Mouse (Mus musculus) midbrain, embryonic 14.5 days (tissue): ENCODE measurements at regions not wholly inside any gene's neighbourhood (a gene's known extent, or its start where the extent isn't known, plus 50 kb on each side); places are given as distances from the start of the nearest gene placed in this dataset.

Source experiments
- ATAC-seq: fragments of 200-750 bp; cut with Nextera tagmentation; 2 replicates; pipeline ENCODE4 v1.8.0; 2017; ENCODE audit warnings: moderate number of reproducible peaks, moderate library complexity; ENCODE audit not compliant: low FRiP score, low TSS enrichment
- DNase-seq: peaks from one replicate; pipeline ENCODE4 v3.0.0-alpha.2; 2015
- H3K27ac ChIP-seq: fragments of 300-500 bp; sonication (generic); replicated peaks from 2 replicates; pipeline ENCODE4 v1.5.1; 2014; ENCODE audit warnings: mild to moderate bottlenecking, low read depth, low read length, moderate library complexity
- H3K27me3 ChIP-seq: fragments of 300-500 bp; sonication (generic); 2 replicates; pipeline ENCODE4 v1.6.1; 2014; ENCODE audit warnings: low read length, control low read depth, mixed read lengths; ENCODE audit not compliant: control insufficient read depth, insufficient read depth
- H3K36me3 ChIP-seq: fragments of 300-500 bp; sonication (generic); 2 replicates; pipeline ENCODE4 v1.6.1; 2014; ENCODE audit warnings: low read length, control low read depth; ENCODE audit not compliant: control insufficient read depth, insufficient read depth
- H3K4me1 ChIP-seq: fragments of 300-500 bp; sonication (generic); 2 replicates; pipeline ENCODE4 v1.6.1; 2014; ENCODE audit warnings: mild to moderate bottlenecking, antibody characterized with exemption, low read length, control low read depth; ENCODE audit not compliant: control insufficient read depth, insufficient read depth
- H3K4me2 ChIP-seq: fragments of 300-500 bp; sonication (generic); 2 replicates; pipeline ENCODE4 v1.6.1; 2014; ENCODE audit warnings: mild to moderate bottlenecking, low read length, moderate library complexity
- H3K4me3 ChIP-seq: fragments of 300-500 bp; sonication (generic); replicated peaks from 2 replicates; pipeline ENCODE4 v1.5.1; 2014; ENCODE audit warnings: low read depth, low read length
- H3K9ac ChIP-seq: fragments of 300-500 bp; sonication (generic); replicated peaks from 2 replicates; pipeline ENCODE4 v1.6.1; 2014; ENCODE audit warnings: mild to moderate bottlenecking, low read length, moderate library complexity
- H3K9me3 ChIP-seq: fragments of 300-500 bp; sonication (generic); 2 replicates; pipeline ENCODE4 v1.6.1; 2016; ENCODE audit warnings: low read length, control low read depth, mixed read lengths; ENCODE audit not compliant: control insufficient read depth
- WGBS: fragments of 180-500 bp; shearing (Covaris S2); extraction: QIAGEN DNeasy Blood & Tissue Kit; methylation state at CpG from one replicate; pipeline ENCODE4 v1.1.7; 2014; 5-methylcytosine and 5-hydroxymethylcytosine counted together

DNA sequence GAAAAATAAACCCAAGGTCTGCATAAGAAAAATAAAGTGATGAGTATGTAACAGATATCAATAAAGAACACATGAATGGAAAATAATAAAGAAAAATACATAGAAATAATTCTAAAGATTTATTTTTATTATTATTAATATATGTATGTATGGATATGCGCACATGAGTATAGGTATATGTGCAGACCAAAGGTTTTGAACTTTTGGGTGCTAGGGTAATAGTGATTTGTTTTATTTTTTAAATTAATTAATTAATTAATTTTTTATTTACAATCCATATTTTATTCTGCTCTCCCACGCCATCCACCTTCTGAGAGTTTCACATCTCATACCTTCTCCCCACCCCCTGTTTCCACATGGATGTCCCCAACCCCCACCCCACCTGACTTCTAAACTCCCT lies 105.8 kb upstream of the Gm5152 start:
- WGBS = 96% methylated on average over 2 of the region's 2 CpGs
- no peaks in the 10 kb centered on the region for H3K9me3 ChIP-seq
- ATAC-seq (no peak; the same call in 1 of the 2 replicates), DNase-seq (no peak)
- H3K9ac ChIP-seq = no peak overlapping the region
- no peak overlapping the region for H3K27ac ChIP-seq
- no peaks in the 10 kb centered on the region for H3K27me3 ChIP-seq
- no peaks in the 10 kb centered on the region for H3K4me1 ChIP-seq
- no peaks in the 10 kb centered on the region for H3K36me3 ChIP-seq
- H3K4me3 ChIP-seq = no peak overlapping the region
- no peak overlapping the region for H3K4me2 ChIP-seq

DNA sequence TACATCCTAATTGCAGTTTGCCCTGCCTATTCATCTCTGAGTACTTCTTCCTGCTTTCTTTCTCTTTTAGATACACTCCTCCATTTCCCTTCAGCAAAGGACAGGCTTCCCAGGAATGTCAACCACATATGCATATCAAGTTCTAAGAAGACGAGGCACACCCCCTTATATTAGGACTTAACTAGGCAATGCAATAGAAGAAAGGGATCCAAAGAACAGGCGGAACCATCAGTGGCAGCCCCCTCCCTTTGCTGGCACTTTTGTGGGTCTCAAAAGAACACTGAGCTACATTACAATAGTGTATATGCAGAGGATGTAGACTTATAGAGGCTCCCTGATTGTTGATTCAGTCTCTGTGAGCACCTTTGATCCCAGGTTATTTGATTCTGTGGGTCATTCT lies 74.3 kb upstream of the Gm5152 start:
- no peak for ATAC-seq
- Histone ChIP-seq H3K27me3 (no peaks in the 10 kb centered on the region), H3K4me3 (no peak overlapping the region), H3K9me3 (no peaks in the 10 kb centered on the region), H3K4me2 (no peak overlapping the region), H3K9ac (no peak overlapping the region), H3K27ac (no peak overlapping the region), H3K4me1 (no peaks in the 10 kb centered on the region), H3K36me3 (no peaks in the 10 kb centered on the region)
- 75% methylated on average over 2 of the region's 2 CpGs for WGBS
- no peak for DNase-seq
